Mouse (Mus musculus) urinary bladder, postnatal 14 days (tissue): Measurements from ENCODE around the gene Fos.
A peak's percentile ranks its signal among the peaks of the same experiment; 100 is the strongest.

Experiments
- DNase-seq: peaks from one replicate; pipeline ENCODE4 v3.0.0; 2021; ENCODE audit warnings: low spot score

Gene Fos

DNA sequence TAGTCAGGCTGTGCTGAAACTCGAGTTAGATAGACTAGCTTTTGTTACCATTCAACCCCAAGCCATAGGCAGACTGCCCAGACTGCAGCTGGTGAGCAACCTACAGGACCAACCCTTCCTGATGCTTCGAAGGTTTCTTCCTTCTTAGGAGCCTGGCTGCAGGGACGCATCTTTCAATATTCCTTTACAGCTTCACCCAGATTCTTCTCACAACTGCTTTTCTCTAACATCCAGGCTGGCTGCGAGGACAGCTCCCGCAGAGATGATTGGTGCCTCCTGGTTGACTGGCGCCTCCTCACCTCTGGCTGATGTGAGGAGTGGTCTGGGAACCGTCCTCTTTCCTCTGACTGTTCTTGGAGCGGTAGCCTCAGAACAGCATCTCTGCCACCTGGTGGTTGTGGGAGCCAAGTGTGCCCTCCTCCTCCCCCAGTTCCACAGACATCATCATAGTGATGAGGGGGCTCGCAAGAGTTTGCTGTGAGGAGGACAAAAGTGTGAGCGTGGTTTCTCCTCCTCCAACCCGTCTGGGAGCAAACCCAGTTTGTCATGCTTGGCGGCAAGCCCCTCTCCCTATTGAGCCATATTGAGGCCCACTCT, 14.0 kb downstream of the Fos start:
- peak; percentile 72 for DNase-seq

- no peak for DNase-seq
Measured at GRCm38 (mm10) chr12:85489232-85489886, 15.7 kb downstream of the Fos start.

GRCm38 (mm10) chr12:85490096-85490820, 16.6 kb downstream of the Fos start:
- no peak for DNase-seq

GRCm38 (mm10) chr12:85490991-85491390, 17.3 kb downstream of the Fos start:
- DNase-seq, result no peak

- peak; percentile 67 for DNase-seq
Measured at GRCm38 (mm10) chr12:85492084-85492645, 18.5 kb downstream of the Fos start.

DNA sequence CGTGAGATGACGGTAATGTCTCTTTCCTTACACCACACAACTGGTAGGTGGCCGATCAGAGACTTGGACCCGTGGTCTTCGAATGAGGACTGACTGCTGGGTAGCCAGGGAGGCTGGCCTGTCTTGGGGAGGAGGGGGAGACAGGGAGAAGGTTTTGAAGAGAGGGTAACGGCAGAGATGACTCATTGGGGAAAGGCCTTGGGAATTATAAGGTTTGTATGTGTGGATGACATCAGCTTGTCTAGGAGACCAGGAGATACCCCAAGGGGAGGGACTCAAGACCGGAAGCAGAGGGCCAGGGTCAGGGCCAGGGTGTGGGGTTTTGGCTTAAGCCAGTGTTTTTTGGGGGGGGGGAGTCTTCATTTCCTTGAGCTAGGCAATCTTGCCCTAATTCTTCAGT, 22.6 kb downstream of the Fos start:
- no peak for DNase-seq

DNA sequence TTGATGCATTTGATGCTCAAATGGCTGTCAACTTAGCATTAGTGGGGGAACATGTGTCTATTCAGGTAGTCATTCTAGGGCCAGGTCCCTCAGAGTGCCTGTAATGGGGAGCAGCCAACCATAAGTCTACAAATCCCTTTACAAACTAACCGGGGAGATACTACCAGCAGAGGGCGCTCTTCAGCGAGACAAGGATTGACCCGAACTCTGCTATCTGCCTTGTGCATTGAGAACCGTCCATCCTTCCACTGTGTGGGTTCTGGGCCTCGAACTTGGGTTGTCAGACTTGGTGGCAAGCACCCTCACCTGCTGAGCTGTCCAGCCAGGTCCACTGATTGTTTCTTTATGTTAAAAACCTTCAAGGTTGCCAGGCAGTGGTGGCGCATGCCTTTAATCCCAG, 23.1 kb downstream of the Fos start:
- DNase-seq, result peak; percentile 78

GRCm38 (mm10) chr12:85497310-85498135, 23.8 kb downstream of the Fos start:
- DNase-seq, result peak; percentile 48

GRCm38 (mm10) chr12:85499001-85499400, 25.3 kb downstream of the Fos start:
- no peak for DNase-seq

GRCm38 (mm10) chr12:85502682-85503081, 29.0 kb downstream of the Fos start:
- no peak for DNase-seq

DNA sequence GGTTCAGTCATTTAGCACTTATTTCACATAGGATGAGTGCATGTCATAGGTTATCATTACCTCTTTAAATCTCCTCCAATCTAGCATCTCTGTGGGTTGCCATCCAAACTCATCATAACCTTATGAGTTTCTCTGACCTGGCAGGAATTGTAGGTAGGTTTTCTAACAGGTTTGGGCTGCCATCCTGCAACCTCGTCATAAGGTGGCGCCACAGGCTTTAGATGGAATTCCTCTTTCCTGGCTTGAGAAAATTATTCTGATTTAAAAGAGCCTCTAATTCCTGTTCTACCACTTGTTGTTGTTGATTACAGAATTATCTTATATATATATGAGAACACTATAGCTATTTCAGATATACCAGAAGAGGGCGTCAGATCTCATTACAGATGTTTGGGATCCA, 34.5 kb downstream of the Fos start:
- DNase-seq, result peak; percentile 45

DNA sequence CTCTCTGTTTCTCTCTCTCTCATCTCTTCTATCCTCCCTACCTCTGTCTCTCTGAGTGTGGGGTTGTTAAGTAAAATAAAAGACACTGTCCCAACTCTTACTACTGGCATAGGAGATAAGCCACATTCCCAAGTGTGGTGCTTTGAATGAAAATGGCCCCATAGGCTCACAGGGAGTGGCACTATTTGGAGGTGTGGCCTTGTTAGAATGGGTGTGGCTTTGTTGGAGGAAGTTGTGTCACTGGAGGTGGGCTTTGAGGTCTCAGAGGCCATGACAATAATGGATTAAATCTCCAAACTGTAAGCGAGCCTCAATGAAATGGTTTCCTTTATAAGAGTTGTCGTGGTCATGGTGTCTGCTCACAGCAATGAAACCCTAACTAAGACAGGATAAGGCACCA, 36.3 kb downstream of the Fos start:
- DNase-seq, result no peak

DNA sequence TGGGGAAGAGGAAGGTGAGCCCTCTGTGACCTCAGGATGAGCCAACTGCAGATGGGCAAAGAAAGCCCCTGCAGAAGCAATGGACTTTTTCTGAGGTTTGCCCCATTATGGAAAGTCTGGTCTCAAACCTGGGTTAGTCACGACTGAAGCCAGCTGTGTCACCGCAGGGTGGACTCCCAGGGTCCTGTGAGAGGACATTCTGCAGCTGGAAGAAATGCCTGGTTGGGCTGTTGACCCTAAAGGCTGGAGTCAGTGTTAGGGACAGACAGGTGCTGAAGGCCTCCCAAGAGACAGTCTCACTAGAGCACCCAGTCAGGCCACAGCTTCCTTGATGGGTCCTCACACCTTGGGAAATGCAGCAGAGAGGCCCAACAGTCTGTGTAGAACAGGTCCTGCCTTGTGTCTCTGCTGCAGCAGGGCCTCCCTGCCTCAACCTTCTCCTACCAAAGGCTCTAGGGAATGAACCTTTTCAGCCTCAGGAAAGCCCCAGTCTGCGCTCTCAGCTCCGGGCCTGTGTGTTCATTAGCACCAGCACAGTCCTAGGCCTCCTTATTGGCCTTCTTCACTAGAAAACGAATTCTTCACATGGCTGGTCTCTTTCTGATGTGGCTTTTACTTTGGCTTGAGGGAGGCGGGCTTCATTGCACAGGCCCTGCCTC, 40.2 kb downstream of the Fos start:
- DNase-seq, result no peak

- no peak for DNase-seq
Measured at GRCm38 (mm10) chr12:85514958-85515357, 41.3 kb downstream of the Fos start.

- no peak for DNase-seq
Measured at GRCm38 (mm10) chr12:85515865-85516264, 42.2 kb downstream of the Fos start.

- DNase-seq, result no peak
Measured at GRCm38 (mm10) chr12:85517339-85517738, 43.6 kb downstream of the Fos start.

DNA sequence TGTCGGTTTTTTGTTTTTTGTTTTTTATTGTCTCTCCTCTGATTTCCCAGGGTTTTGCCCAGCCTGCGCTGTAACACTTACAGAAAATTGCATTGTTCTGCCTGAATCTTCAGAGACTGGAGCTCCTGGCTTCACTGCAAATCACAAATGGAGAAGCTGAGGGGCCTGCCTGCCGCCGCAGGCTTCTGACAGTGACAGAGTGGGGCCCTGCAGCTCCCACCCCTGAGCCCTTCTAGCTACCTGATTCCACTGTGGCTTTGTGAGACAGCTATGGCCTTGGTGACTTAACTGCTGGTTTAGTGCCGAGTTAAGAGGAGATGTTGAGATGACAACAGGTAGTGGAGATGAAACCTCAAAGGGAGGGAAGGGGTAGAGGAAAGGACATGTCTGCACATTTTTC, 44.3 kb downstream of the Fos start:
- no peak for DNase-seq

DNA sequence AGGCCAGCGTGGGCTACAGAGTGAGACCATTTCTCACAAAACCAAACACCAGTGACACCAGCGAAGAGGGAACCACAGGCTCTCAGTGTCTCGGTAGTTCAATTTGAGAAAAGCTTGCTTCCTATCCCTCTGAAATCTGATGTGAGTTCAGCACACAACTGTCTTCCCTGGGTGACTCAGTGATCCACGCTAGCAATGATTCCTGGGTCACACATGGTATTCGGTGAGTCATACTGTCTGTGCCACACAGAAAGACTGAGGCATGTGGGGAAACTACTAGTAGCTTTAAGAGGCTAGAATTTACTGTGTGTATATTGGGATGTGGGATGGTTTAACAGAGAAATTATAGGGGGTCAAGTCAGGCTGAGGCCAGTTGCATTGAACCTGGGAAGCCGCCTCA, 45.9 kb downstream of the Fos start:
- no peak for DNase-seq

DNA sequence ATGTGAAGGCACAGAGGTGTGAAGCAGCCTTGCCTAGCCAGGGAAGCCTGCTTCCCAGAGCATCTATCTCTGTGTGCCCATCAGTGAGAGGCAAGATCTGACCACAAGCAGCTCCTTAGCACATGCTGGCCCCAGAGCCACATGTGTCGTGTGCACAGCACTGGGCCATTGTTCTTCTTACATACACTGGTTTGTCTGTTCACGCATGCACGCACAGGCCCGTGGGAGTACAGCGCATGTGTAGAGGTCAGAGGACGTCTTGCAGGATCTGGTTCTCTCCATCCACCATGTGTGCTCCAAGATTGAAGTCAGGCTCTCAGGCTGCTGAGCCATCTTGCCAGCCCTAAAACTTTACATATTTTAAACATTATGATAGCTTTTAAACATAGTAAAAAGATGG, 47.4 kb downstream of the Fos start:
- no peak for DNase-seq

DNA sequence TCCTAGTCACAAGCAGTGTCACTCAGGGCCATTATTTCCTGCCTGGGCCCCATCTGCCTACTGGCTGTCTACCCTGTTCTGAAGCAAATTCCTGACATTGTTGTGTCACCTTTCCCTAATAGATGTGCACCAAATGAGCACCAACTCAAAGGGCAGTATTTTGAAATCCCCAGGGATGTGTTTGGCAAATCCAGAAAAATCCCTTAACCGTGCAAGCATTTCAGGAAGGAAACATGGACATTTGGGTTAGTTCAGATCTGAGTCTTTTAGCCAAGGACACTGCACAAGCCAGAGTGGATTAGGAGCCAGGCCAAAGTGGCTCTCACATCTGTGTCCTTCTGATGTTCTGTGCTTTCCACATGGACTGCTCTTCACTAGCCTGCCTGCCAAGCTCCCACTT, 48.0 kb downstream of the Fos start:
- DNase-seq, result peak; percentile 39

- no peak for DNase-seq
Measured at GRCm38 (mm10) chr12:85522631-85523388, 49.1 kb downstream of the Fos start.
